Mouse (Mus musculus): Measurements from ENCODE around the gene Clk3. TPM values are rescaled to one million over a fixed set of nuclear protein-coding genes. Genes with fewer than 3 reads are reported as not detected.

Clk3 gene
- total RNA-seq, 2 experiments from 2014 or later, result 40.8 to 43.0 TPM

DNA sequence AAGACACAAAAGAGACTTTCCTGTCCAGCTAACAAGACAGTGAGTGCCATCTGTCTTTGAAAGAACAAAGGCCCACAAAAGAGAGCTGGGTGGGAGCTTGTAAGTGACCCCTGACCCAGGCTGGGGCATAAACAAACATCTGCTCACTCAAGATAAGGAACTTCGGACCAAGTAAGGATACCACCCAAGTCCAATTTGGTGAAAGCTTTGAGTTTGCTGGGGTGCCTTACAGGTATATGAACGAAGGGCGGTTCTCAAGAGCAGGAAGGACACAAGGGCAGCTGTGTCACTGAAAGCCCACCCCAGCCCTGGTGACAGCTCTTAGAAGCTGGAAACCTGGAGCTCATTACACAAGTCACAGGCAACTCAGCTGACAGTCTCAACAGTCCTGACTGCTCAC lies 8.1 kb upstream of the Clk3 start:
- ATAC-seq (replicated peaks; ENCODE audit: poor library complexity), result no peak

DNA sequence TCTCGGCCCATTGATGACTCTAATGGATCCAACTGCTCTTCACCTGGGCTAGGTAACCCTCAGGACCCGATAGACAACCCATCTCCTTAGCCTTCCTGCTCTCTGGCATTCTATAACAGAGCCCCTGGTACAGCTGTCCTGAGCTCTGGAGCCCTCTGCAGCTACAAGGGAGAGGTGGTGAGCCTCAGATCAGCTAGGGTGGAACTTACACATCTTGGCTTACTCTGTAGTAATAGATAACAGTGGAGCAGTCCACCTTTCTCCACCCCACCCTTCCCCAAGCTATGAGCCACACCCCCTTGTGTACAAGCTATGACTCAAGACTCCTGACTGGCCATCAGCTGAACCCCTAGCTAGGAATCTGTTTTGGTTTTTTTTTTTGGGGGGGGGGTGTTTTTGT lies 5.2 kb upstream of the Clk3 start:
- ATAC-seq (replicated peaks; ENCODE audit: poor library complexity), result peak; percentile 62

- ATAC-seq (replicated peaks; ENCODE audit: poor library complexity), result no peak
These were observed 4.6 kb upstream of the Clk3 start for GRCm38 (mm10) chr9:57770214-57770613.

DNA sequence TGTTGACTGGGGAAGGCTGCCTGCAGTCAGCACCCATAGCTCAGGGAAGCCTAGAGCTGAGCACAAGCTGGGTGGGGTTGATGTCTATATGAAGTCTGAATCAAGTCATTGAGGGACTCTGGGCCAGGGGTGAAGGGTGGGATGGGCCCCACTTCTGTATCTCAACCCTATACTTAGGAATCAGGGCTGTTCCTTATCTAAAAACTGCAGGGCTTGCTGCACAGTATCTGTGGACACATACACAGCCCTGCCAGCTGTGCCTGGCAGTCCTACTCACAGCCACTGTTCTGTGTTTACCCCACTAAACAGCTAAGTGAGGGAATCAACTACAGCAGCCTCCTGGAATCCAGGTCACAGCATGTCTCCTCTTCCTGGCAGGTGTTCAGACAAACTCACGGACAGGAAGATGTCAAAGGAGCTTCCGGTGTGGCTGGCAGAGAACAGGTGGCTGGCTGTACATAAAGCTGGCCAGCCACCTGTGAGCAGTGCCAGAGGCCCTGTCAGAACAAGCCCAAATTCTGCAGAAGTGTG lies 3.9 kb upstream of the Clk3 start:
- peak; percentile 52 for ATAC-seq (replicated peaks; ENCODE audit: poor library complexity)

- no peak for ATAC-seq (replicated peaks; ENCODE audit: poor library complexity)
These were observed 1.6 kb upstream of the Clk3 start for GRCm38 (mm10) chr9:57767231-57767630.

- no peak for ATAC-seq (replicated peaks; ENCODE audit: poor library complexity)
These were observed 771 bp upstream of the Clk3 start for GRCm38 (mm10) chr9:57766431-57766830.

DNA sequence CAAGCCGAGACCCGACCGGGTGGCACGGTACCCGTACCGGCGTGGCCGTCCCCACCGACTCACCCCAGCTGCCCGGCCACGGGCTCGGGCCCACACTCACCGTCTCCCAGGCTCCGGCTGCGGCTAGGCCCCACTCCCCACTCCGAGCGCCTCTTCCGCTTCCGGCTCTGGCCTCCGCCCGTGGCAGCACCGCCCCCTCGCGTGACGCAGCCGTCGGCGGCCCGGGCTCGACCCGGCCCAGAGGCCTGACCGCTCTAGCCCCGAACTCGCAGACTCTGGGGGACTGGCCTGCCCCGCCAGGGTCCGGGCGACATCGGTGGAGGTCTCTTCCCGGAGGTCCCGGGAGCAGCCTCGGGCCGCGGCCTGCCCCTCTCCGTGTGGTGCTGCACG lies 691 bp downstream of the Clk3 start:
- peak; percentile 68 for ATAC-seq (replicated peaks; ENCODE audit: poor library complexity)

DNA sequence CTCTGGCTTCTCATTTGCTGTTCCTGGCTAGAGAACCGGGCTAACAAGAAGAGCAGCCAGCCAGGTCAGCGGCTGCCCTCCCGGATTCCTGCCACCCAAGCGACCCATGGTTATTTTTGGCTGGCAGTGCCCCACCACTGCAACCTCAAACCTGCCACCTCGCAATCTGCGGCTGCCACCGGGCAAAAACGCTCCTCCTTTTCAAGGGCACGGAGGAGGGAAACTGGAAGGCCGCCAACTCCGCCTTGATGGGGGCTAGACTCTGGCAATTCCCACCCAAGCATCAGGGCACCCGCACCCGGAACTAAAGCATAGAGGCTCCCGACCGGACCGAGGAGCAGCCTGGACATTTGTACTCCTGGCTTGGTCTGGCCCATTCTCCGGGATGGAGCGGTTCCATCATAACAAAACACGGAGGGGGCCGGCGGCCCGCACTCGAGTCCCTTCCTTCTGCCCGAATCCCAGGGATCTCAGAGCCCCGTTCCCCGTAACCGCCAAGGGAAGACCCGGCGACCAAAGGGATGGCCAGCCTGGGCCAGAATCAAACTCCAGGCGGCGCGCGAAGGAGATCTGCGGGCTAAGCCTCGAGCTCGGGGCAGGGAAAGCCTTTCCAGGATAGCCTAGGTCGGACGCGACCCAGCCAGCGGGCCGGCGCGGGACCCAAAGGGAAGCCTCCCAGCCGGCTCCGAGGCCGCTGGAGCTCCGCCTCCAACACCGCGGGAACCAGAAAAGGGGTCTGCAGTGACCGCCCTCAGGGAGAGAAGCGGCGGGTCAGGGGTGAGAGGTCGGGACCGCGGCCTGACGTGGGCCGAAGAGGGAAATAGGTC lies 1.3 kb downstream of the Clk3 start:
- peak; percentile 19 for ATAC-seq (replicated peaks; ENCODE audit: poor library complexity)

GRCm38 (mm10) chr9:57762563-57762991 lies 3.1 kb downstream of the Clk3 start:
- ATAC-seq (replicated peaks; ENCODE audit: poor library complexity), result no peak

DNA sequence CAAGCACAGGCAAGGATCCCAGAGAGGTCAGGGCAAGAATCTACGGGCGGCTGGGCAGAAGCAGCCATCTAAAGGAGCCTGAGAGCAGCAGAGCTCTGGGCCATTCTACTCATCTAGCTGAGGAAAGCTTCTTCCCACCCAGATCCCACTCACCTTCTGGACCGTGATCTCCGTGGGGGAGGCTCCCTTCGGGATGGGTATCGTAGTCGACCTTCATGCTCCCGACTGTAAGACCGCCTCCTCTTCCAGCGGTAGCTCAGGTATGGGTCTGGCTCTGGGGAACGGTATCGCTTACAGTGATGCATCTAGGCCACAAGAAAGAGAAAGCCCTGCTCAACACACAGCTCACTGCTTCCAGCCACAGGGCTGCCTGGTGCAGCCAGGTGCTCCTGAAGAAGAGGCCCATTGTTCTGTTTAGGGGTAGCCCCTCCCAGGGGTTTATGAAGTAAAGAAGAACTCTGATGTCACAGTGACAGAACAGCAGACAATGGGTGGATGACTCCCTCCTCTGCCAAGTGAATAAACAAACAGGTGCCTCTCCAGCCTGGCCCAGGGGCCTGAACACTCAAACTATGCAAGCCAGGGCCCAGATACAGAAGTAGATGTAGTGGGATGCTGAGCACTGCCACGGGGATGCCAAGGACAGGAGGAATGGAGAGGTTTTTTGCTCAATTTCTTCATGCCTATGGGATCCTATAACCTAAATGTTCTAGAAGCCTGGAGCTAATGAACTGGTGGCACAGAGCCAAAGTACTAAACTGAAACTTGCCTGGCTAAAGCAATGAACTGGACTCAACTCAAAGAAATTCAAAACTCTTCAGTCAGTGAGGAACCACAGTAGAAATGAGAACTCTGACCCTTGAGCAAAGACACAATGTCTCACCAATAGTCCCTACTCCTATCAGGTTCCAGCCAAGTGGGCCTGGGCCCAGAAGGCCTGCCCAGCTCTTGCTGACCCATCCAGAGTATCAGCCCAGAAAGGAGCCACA lies 3.8 kb downstream of the Clk3 start:
- no peak for ATAC-seq (replicated peaks; ENCODE audit: poor library complexity)

DNA sequence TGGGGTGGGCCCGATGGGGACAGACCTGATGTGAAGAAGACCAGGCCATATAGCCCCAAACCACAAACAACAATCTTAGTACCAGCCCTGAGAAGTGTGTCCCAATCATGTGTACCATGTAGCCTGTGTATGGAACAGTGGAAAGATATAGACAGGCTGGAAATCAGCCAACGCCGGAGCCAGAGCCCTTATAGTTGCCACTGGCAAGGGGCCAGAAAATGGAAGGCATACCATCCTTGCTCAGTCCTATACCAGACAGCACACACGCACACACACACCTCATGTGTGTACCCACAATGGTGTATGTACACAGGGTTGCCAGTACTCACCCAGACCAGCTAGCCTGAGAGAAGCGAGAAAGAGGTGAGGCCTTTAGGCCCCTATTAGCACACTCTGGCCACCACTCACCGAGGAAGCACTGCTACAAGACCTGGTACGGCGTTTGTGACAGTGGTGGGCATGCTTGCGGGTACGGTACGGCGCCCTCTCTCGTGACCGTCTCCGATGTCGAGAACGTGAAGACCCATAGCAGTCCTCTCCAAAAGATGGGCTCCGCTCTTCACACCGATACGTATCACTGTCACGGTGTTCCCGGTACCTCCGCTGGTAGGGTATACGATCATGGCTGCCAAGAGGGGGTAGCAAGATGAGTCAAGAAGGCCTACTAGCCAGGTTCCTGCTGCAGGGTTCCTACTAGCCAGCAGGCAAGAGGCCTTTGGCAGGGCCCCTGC lies 5.1 kb downstream of the Clk3 start:
- ATAC-seq (replicated peaks; ENCODE audit: poor library complexity), result no peak

DNA sequence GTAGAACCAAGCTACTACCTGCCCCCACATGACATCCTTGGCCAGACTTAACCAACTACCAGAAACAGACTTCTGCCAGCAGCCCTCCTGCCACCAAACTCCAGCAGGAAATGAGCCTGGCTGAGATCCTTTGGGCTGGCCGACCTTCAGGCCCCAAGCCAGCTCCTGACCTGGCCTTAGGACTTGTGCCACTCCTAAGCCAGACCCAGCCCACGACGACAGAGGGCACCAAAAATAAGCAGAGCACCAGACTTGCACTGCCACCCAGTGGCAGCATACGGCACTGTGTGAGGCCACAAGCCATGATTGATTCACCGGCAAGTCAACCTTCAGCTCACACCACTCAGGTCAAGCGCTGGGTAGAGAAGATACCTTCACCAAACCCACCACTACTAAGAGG lies 6.4 kb downstream of the Clk3 start:
- peak; percentile 74 for ATAC-seq (replicated peaks; ENCODE audit: poor library complexity)

GRCm38 (mm10) chr9:57758528-57758927 lies 7.1 kb downstream of the Clk3 start:
- ATAC-seq (replicated peaks; ENCODE audit: poor library complexity), result no peak

DNA sequence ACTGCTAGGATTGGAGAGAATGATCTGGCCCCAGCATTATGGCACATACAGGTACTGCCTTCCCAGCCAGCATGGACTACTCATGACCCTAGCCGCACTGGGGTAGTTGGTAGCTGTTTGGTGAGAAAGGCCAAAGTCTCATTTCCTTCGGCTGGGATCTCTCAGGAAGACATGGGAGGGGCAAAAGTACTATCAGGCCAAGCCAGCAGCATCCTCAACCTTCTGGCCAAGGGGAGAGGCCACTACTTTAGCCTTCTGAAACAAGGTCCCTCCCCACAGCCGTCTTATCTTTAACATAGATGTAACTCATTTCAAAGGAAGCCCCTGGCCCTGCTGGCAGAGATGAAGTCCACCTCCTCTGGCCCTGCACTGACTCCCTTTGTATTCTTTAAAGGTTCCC lies 8.1 kb downstream of the Clk3 start:
- ATAC-seq (replicated peaks; ENCODE audit: poor library complexity), result peak; percentile 29

GRCm38 (mm10) chr9:57750901-57751300 lies 14.8 kb downstream of the Clk3 start:
- no peak for ATAC-seq (replicated peaks; ENCODE audit: poor library complexity)

GRCm38 (mm10) chr9:57748831-57749230 lies 16.8 kb downstream of the Clk3 start:
- ATAC-seq (replicated peaks; ENCODE audit: poor library complexity), result no peak

DNA sequence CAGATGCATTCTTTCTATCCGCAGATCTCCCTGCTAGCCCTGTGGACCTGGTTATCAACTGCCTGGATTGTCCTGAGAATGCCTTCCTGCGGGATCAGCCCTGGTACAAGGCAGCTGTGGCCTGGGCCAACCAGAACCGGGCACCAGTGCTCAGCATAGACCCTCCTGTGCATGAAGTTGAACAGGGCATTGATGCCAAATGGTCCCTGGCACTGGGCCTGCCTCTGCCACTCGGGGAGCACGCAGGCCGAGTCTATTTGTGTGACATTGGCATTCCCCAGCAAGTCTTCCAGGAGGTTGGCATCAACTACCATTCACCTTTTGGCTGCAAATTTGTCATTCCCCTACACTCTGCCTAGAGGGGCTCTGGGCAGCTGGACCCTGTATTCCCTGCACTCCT lies 17.5 kb downstream of the Clk3 start:
- ATAC-seq (replicated peaks; ENCODE audit: poor library complexity), result no peak

- ATAC-seq (replicated peaks; ENCODE audit: poor library complexity), result no peak
These were observed 18.6 kb downstream of the Clk3 start for GRCm38 (mm10) chr9:57747067-57747466.

- ATAC-seq (replicated peaks; ENCODE audit: poor library complexity), result peak; percentile 93
These were observed 21.1 kb downstream of the Clk3 start for GRCm38 (mm10) chr9:57744462-57745091.

DNA sequence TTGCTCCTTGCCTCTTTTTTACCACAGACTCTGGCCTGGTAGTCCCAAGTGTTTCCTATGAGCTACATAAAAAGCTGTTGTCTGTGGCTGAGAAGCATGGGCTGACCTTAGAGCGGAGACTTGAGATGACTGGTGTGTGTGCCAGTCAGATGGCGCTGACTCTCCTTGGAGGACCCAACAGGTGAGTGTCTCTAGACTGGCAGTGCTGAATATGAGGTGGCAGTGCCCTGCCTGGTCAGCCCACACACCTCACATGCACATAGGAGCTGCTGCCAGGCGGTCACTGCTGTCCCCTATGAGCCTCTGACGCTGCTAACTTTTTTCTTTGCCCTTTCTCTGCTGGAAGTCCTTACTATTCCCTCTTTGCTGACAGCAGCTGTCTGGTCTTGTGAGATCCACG lies 25.8 kb downstream of the Clk3 start:
- no peak for ATAC-seq (replicated peaks; ENCODE audit: poor library complexity)
